Mouse (Mus musculus): ENCODE data around the gene Ppp1cc. TPM values are rescaled to one million over a fixed set of nuclear protein-coding genes. Genes with fewer than 3 reads are reported as not detected.
A peak's percentile ranks its signal among the peaks of the same experiment; 100 is the strongest.

Gene Ppp1cc
- 263 and 264 TPM in 2 replicates for polyA plus RNA-seq (2015; fragmentation: Nextera tagmentation; extraction: Ambion mirVana)

DNA sequence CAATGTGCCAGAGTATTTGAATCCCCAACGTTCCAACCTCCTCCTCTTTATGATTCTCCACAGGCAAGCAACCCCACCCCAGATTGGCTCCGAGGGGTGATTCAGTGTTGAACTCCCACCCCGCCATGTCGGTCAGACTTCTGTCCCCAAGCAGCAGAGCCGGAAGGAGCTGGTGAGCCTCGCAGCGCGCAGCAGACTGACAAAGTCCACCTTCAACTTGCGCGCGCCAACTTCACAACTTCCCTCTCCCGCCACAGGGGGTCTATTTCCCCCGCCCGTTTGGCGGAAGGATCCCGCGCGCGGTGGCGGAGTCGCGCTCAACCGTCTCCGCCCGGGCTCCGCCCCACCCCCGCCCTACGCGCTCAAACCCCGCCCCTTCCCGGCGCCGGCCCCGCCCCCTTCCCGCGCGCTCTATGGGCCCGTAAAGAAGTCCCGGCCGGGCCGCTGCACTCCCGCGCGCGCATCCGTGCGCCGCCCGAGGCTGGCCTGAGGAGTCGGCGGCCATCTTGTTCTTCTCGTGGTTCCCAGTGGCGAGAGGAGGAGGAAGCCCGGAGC is at the start of gene Ppp1cc:
Gene Ppp1cc (plus strand): TSS at position 452 of the 555 bp plus-strand sequence.
- peak within 1 kb of the TSS; percentile 88 for H3K4me3 ChIP-seq
- peaks cover 53% of the 10 kb centered on the region for H3K4me1 ChIP-seq
- H3K9ac ChIP-seq: peak within 1 kb of the TSS; percentile 88
- H3K36me3 ChIP-seq: peaks cover 11% of the 10 kb centered on the region
- H3K4me2 ChIP-seq: peak within 1 kb of the TSS; percentile 81
- no peaks in the 10 kb centered on the region for H3K27me3 ChIP-seq
- whole genome bisulfite sequencing: under 1% methylated on average over 37 of the region's 54 CpGs
- no peaks in the 10 kb centered on the region for H3K9me3 ChIP-seq
- H3K27ac ChIP-seq: peak within 1 kb of the TSS; percentile 93
- peak; percentile 94 for ATAC-seq (ENCODE audit: borderline replicate concordance, extremely low read depth, low FRiP score, low TSS enrichment)

DNA sequence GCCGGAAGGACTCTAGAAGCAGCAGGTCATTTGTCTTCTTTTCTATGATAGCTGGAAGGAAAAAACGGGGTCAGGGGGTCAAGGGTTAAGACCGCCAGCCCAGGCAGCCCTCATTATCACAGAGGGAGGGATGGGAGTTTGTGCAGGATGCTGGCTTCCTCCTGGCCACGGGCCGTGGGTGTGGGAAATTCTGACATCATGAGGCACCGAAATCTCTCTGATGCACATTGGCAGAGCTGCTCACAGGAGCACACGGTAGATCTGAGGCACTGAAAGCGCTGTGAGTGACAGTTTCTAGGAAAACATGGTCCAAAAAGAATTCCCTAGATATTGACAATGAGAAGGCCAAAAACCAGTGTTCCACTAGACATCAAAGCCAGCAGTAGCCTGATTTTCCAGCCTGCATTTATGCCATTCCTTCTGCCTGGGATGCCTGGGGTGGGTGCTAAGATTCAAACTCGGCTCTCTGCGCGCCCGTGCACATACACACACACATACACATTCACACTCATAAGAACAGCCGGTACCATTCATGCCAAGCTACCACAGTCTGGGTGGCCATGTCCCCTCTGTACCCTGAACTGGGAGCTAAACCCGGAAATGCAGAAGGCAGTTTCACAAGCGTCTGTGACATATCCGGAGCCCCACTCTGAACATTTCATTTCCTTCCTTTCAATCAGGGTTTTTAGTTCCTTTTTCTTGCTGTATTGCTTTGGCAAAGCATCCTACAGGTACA is 48.6 kb upstream of the Ppp1cc start:
- no peaks in the 10 kb centered on the region for H3K36me3 ChIP-seq
- H3K9ac ChIP-seq: no peak overlapping the region
- H3K9me3 ChIP-seq: no peaks in the 10 kb centered on the region
- no peaks in the 10 kb centered on the region; the same call in 1 of the 2 replicates for H3K4me1 ChIP-seq
- H3K4me3 ChIP-seq: no peak overlapping the region
- no peak overlapping the region for H3K4me2 ChIP-seq
- 44% methylated on average over 16 of the region's 16 CpGs for WGBS
- ATAC-seq (ENCODE audit: borderline replicate concordance, extremely low read depth, low FRiP score, low TSS enrichment): no peak
- 0 out of 2 replicates have a peak, but pooled peaks cover 3% of the 10 kb centered on the region for H3K27me3 ChIP-seq
- H3K27ac ChIP-seq: no peak overlapping the region

DNA sequence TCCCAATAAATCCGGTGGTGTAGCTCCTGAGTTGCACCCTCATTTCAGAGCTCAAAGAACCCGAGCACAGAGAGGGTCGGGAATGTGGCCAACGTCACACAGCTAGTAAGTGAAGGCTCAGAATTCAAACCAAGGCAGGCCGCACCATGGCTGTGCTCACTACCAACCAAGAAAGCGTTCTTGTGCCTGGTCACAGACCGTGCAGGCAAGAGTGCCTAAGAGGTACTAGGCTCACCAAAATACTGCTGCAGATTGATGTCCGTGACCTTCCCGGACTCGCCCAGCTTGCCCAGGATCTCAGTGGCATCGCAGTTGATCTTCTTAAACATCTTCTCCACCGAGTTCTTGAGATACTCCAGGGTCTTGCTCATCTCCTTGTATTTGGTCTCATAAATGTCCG is 47.5 kb upstream of the Ppp1cc start:
- H3K9me3 ChIP-seq: no peaks in the 10 kb centered on the region
- H3K4me2 ChIP-seq: no peak overlapping the region
- WGBS: 91% methylated on average over 13 of the region's 13 CpGs
- no peaks in the 10 kb centered on the region for H3K36me3 ChIP-seq
- no peak overlapping the region for H3K27ac ChIP-seq
- H3K4me3 ChIP-seq: no peak overlapping the region
- H3K4me1 ChIP-seq: no peaks in the 10 kb centered on the region; the same call in 1 of the 2 replicates
- no peak overlapping the region for H3K9ac ChIP-seq
- H3K27me3 ChIP-seq: 0 out of 2 replicates have a peak, but pooled peaks cover 3% of the 10 kb centered on the region
- ATAC-seq (ENCODE audit: borderline replicate concordance, extremely low read depth, low FRiP score, low TSS enrichment): no peak

DNA sequence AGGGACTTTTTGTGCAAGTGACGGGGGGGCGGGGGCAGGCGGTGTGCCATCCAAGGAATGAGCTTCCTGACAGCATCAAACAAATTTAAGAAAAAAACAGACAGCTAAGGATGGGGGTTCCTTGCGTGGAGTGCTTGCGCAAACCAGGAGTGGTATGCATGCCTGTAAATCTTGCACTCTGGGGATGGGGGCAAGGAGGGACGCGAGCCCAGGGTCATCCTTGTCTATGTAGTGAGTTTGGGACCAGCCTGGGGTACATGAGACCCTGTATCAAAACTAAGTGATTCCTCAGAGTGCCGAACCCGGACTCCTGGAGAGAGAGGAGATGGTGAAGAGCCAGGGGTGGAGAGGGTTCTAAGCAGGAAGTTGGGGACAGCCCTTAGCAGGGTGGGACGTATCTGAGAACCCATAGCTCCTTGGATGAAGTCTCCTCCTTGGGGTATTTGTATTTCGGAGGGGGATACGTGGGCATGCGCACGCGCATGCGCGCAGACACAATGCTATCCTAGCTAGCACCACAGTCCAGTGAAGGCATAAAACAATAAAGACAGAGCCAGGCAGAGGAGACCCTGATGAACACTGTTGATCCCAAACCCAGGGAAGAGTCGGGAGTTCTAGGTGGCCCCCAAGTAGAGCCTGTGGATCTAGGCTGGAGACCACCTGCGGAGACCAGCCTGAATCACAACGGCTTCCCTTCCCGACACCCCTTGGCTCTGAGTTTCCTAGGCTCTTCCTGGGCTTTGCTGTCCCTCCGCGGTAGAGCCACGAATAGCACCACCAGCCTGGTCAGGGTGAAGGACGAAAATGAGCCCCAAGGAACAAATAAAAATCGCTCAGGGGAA is 46.8 kb upstream of the Ppp1cc start:
- Histone ChIP-seq H3K4me3 (no peak overlapping the region), H3K4me2 (0 out of 2 replicates have a peak overlapping the region, but pooled peaks have one; percentile 18), H3K36me3 (no peaks in the 10 kb centered on the region), H3K27me3 (0 out of 2 replicates have a peak, but pooled peaks cover 3% of the 10 kb centered on the region), H3K27ac (no peak overlapping the region), H3K9ac (no peak overlapping the region), H3K9me3 (no peaks in the 10 kb centered on the region), H3K4me1 (no peaks in the 10 kb centered on the region; the same call in 1 of the 2 replicates)
- WGBS: 57% methylated on average over 26 of the region's 26 CpGs
- ATAC-seq (ENCODE audit: borderline replicate concordance, extremely low read depth, low FRiP score, low TSS enrichment): no peak

DNA sequence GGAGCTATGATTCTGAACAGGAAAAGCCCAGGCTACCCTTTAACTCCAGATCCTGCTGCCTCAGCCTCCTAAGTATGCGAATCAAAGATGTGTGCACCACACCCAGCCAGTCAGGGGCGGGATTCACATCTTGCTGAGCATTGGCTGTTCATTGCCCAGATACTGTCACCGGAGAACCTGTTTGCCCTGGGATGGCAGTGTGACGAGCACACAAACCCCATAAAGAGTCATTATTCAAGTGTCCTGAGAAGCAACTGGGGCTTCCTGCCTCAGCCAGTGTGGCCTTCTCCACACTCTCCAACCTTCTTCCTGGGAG is 46.2 kb upstream of the Ppp1cc start:
- Histone ChIP-seq H3K9ac (no peak overlapping the region), H3K27me3 (0 out of 2 replicates have a peak, but pooled peaks cover 3% of the 10 kb centered on the region), H3K4me3 (no peak overlapping the region), H3K36me3 (no peaks in the 10 kb centered on the region), H3K4me1 (no peaks in the 10 kb centered on the region; the same call in 1 of the 2 replicates), H3K27ac (no peak overlapping the region), H3K4me2 (0 out of 2 replicates have a peak overlapping the region, but pooled peaks have one; percentile 18), H3K9me3 (no peaks in the 10 kb centered on the region)
- 48% methylated on average over 4 of the region's 4 CpGs for WGBS
- ATAC-seq (ENCODE audit: borderline replicate concordance, extremely low read depth, low FRiP score, low TSS enrichment): no peak

DNA sequence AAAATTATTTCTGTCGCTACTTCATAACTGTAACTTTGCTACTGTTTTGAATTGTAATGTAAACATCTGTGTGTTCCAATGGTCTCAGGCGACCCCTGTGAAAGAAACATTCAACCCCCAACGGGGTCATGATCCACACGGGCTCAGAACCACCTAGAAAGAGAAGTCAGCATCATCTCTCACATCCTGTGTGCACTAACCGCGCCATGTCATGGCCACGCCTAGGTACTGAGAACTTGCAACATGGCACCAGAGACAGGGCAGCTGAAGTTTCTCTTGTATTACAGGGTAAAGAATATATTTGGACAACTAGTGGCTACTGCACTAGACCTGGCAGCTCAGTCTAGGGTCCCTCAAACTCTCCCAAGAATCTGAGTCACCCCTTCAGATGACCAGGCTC is 44.6 kb upstream of the Ppp1cc start:
- no peak overlapping the region for H3K27ac ChIP-seq
- ATAC-seq (ENCODE audit: borderline replicate concordance, extremely low read depth, low FRiP score, low TSS enrichment): no peak
- 55% methylated on average over 7 of the region's 7 CpGs for WGBS
- H3K9ac ChIP-seq: no peak overlapping the region
- no peaks in the 10 kb centered on the region for H3K36me3 ChIP-seq
- H3K9me3 ChIP-seq: no peaks in the 10 kb centered on the region
- H3K27me3 ChIP-seq: 0 out of 2 replicates have a peak, but pooled peaks cover 3% of the 10 kb centered on the region
- H3K4me3 ChIP-seq: no peak overlapping the region
- no peak overlapping the region for H3K4me2 ChIP-seq
- no peaks in the 10 kb centered on the region; the same call in 1 of the 2 replicates for H3K4me1 ChIP-seq

DNA sequence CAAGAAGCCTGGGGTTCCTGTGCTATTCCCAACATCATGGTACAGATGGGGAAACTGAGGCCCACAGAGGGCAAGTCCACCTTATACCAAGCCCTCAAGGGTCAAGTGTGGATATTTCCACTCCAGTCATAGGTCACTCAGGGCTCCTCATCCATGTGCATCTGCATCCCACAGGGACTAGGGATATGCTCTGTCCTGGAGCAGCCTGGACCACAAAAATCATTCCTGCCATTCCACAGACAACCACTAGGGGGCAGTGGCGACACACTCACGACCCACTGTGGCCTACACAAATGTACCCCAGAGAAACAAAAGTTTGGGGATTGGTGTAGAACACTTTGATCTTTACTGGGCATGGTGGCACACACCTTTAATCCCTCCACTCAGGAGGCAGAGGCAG is 43.9 kb upstream of the Ppp1cc start:
- no peak overlapping the region for H3K27ac ChIP-seq
- 0 out of 2 replicates have a peak, but pooled peaks have one; percentile 4 for ATAC-seq (ENCODE audit: borderline replicate concordance, extremely low read depth, low FRiP score, low TSS enrichment)

DNA sequence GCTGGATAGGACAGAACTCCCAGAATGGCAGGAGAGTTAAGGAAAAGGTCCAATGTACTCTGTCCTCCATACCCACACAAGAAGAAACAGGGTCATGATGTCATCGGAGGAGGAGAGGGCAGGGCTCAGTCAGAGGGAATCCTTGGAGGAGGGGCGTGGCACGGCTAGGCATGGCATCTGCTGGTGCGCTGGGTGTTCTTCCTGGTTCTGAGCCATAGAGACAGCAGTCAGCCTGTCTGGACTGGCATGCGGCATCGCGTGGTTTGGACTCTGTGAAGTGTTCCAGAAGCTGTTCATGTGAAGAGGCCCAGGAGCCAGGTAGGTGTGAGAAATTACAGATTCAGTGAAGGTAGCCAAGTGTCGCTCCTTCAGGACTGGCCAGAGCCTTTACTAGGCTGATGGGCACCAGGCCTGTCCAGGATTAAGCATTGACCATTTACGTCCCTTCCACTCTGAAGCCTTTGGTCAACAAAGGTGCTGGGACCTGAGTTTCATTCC is 42.8 kb upstream of the Ppp1cc start:
- 0 out of 2 replicates have a peak, but pooled peaks cover 3% of the 10 kb centered on the region for H3K27me3 ChIP-seq
- H3K4me2 ChIP-seq: no peak overlapping the region
- no peaks in the 10 kb centered on the region for H3K9me3 ChIP-seq
- no peaks in the 10 kb centered on the region for H3K36me3 ChIP-seq
- no peak overlapping the region for H3K9ac ChIP-seq
- no peaks in the 10 kb centered on the region for H3K4me1 ChIP-seq
- no peak overlapping the region for H3K4me3 ChIP-seq
- H3K27ac ChIP-seq: no peak overlapping the region
- ATAC-seq (ENCODE audit: borderline replicate concordance, extremely low read depth, low FRiP score, low TSS enrichment): no peak
- 90% methylated on average over 9 of the region's 9 CpGs for WGBS

More for the DNA sequence above, 43.9 kb upstream of the Ppp1cc start:
- Histone ChIP-seq H3K27me3 (0 out of 2 replicates have a peak, but pooled peaks cover 3% of the 10 kb centered on the region), H3K9ac (no peak overlapping the region), H3K4me3 (no peak overlapping the region), H3K4me2 (no peak overlapping the region), H3K4me1 (no peaks in the 10 kb centered on the region; the same call in 1 of the 2 replicates), H3K9me3 (no peaks in the 10 kb centered on the region), H3K36me3 (no peaks in the 10 kb centered on the region)
- 0% methylated on average over 2 of the region's 2 CpGs for WGBS

DNA sequence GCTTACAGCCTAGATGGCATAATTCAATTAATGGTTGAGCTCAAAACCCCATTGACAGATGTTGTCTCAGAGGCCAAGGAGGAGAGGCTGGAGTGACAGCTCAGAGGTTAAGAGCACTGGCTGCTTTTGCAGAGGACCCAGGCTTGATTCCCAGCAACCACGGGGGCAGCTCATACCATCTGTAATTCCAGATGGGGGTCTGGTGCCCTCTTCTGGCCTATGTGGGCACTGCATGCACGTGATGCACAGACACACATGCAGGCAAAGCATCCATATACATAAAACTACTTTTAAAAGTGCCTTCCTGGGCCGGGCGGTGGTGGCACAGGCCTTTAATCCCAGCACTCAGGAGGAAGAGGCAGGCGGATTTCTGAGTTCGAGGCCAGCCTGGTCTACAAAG is 41.8 kb upstream of the Ppp1cc start:
- Histone ChIP-seq H3K36me3 (no peaks in the 10 kb centered on the region), H3K4me3 (no peak overlapping the region), H3K4me2 (no peak overlapping the region), H3K27me3 (0 out of 2 replicates have a peak, but pooled peaks cover 3% of the 10 kb centered on the region), H3K9ac (no peak overlapping the region), H3K27ac (no peak overlapping the region), H3K9me3 (no peaks in the 10 kb centered on the region), H3K4me1 (no peaks in the 10 kb centered on the region)
- no peak for ATAC-seq (ENCODE audit: borderline replicate concordance, extremely low read depth, low FRiP score, low TSS enrichment)
- 86% methylated on average over 6 of the region's 6 CpGs for WGBS

DNA sequence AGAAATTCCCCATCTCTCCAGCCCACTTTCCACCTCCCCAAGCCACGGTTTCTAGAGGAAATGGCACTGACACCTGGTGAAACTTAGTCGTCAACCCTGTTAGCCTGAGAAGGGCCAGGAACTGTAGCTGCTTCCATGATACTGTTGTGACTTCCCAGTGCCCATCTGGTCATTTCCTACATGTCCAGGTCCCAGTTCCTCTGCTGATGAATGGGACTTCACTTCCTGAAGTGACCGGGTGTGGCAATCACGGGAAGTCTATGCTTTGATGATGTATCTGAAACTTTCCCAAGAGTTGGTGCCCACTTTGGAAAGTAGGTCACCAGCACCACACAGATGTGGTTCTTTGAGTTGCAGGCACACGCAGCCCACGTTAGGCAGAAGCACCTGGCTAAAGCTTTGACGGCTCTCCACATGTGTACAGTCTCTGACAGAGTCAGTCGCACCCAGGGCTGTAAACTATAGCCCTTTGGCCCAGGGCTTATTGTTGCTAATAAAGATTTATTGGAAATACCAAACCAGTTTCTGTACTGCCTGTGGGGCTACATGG is 32.8 kb upstream of the Ppp1cc start:
- H3K4me2 ChIP-seq: no peak overlapping the region
- peaks cover 4% of the 10 kb centered on the region for H3K4me1 ChIP-seq
- H3K4me3 ChIP-seq: no peak overlapping the region
- 60% methylated on average over 8 of the region's 8 CpGs for WGBS
- H3K27me3 ChIP-seq: no peaks in the 10 kb centered on the region
- no peaks in the 10 kb centered on the region for H3K9me3 ChIP-seq
- ATAC-seq (ENCODE audit: borderline replicate concordance, extremely low read depth, low FRiP score, low TSS enrichment): no peak
- no peak overlapping the region for H3K27ac ChIP-seq
- no peaks in the 10 kb centered on the region for H3K36me3 ChIP-seq
- H3K9ac ChIP-seq: no peak overlapping the region

DNA sequence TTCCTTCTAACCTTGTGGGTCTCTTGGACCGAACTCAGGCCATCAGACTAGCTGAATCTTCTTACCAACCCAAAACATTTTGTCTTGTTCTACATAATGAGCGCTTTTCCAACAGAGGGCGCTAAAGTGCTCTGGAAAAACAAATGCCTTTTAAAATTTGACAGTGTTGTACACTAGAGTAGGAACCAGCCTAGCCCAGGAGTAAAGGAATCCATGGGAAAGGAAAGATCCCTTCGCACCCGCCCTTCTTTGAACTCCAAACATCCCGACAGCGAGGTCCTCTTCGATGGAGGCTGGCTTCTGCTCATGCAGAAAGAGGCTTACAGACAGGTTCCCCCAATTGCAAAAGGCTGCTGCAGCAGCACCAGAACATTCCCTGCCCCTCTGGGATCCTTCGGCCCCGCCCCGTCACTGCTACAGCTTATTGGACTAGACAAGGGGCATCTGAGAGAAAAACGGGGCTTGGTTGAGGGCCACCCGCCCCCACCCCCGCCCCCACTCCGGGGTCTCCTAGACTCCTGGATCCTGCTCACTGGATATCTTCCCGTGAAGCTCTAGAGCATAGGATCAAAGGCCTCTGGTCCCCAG is 28.9 kb upstream of the Ppp1cc start:
- ATAC-seq (ENCODE audit: borderline replicate concordance, extremely low read depth, low FRiP score, low TSS enrichment): no peak
- no peaks in the 10 kb centered on the region for H3K9me3 ChIP-seq
- no peak overlapping the region for H3K4me3 ChIP-seq
- WGBS: 30% methylated on average over 16 of the region's 16 CpGs
- no peak overlapping the region for H3K27ac ChIP-seq
- H3K36me3 ChIP-seq: no peaks in the 10 kb centered on the region
- no peaks in the 10 kb centered on the region for H3K27me3 ChIP-seq
- peaks cover 21% of the 10 kb centered on the region for H3K4me1 ChIP-seq
- peak overlapping the region; percentile 30; the same call in 1 of the 2 replicates for H3K4me2 ChIP-seq
- H3K9ac ChIP-seq: no peak overlapping the region

Data from lung, embryonic 15.5 days (tissue).